Mouse (Mus musculus) megakaryocyte, embryonic 14.5 days (primary cell): ENCODE results near the gene Lpar6.

ENCODE experiments used
- FLI1 ChIP-seq: IDR thresholded peaks from 2 replicates; pipeline ENCODE4 v1.6.1; 2012; ENCODE audit warnings: low read length, inconsistent platforms, mixed read lengths
- GATA1 ChIP-seq: IDR thresholded peaks from 3 replicates; pipeline ENCODE4 v1.6.1; 2012; ENCODE audit warnings: mixed read lengths, low read length, inconsistent platforms, borderline replicate concordance

- TF ChIP-seq GATA1 = no peak
- TF ChIP-seq FLI1 = no peak
Observed at GRCm38 (mm10) chr14:73271807-73272206, 34.1 kb downstream of the Lpar6 start.
